Mouse (Mus musculus) retina, postnatal 7 days (tissue): ENCODE data around the gene 6030498E09Rik.

Source experiments
- DNase-seq: peaks from one replicate; pipeline ENCODE4 v3.0.0-alpha.2; 2012; ENCODE audit warnings: low read depth, low spot score

The 6030498E09Rik gene

DNA sequence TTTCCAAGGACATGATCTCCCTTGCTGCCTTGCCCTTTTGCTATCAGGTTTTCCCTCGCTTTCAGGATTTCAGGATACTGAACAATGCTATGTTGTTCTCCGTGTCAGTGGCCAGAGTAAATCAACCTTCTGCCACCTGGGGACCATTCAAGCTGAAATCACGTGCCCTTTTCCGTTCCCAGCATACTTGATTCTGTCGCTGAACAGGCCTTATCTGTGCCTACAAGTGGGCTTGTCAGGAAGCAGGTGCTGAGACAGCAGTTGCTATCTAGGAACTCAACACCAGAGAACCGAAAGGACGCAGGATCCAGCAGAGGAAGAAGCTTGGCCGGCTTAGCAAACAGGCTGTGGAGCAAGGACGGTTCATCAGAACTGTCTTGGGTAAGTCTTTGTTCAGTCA is at the start of gene 6030498E09Rik:
Gene 6030498E09Rik (plus strand): TSS at position 194 of the 400 bp plus-strand sequence.
- no peak for DNase-seq

DNA sequence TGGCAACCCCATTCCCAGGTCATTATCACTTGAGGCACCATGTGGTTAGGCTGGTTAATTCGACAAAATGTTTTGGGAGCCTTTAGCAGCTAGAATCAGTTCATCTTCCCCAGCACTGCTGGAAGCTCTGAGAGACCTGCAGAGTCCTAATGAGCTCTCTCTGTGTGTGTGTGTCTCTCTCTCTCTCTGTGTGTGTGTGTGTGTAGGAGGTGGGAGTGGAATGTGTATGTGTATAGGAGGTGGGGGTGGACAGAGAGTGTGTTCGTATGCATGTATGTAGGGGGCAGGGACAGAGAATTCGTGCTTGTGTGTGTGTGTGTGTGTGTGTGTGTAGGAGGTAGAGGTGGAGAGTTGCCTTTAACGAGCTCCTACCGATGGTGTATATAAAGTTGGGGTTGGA is 42.4 kb upstream of the 6030498E09Rik start:
- DNase-seq = no peak

DNA sequence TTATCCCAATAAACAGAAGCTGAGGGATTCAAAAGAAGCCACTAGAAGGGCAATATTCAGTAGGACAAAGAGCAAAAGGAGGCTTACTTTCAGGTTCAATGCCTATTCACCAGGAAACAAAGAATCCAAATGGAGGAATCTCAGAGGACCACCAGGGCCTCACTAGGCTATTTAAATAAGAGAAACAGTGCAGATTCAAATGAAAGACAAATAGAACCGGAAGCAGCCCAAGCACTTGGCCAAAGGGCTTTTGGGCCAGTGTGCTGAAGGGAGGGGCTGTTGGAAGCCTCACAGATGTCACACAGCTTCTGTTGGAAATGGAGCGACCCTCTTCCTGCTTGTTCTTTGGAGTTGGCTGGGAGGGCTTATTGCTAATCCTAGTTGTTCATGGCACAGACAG is 41.8 kb upstream of the 6030498E09Rik start:
- no peak for DNase-seq

GRCm38 (mm10) chrX:38733683-38734082 is 38.8 kb upstream of the 6030498E09Rik start:
- DNase-seq = no peak

GRCm38 (mm10) chrX:38734916-38735880 is 37.3 kb upstream of the 6030498E09Rik start:
- no peak for DNase-seq

GRCm38 (mm10) chrX:38771453-38771852 is 1.0 kb upstream of the 6030498E09Rik start:
- no peak for DNase-seq

DNA sequence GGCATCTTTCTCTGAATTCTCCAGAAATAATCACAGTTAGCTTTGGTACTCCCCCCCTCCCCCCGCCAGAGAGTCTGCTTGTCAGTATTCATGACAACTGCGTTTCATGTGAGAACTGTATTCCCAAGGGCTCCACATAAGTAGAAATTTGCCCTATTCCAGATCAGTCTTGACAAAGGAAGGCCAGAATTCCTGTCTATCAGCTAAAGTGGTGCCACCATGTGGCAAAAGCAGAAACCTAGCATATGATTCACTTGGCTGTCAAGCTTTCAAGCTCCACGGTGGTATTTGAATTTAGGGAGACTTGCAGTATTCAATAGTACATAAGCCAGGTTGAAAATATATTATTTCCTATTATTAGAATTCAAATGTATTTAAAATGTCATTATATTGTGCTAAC is 585 bp upstream of the 6030498E09Rik start:
- DNase-seq = no peak

- no peak for DNase-seq
These were observed 21.9 kb downstream of the 6030498E09Rik start for GRCm38 (mm10) chrX:38794373-38794772.

DNA sequence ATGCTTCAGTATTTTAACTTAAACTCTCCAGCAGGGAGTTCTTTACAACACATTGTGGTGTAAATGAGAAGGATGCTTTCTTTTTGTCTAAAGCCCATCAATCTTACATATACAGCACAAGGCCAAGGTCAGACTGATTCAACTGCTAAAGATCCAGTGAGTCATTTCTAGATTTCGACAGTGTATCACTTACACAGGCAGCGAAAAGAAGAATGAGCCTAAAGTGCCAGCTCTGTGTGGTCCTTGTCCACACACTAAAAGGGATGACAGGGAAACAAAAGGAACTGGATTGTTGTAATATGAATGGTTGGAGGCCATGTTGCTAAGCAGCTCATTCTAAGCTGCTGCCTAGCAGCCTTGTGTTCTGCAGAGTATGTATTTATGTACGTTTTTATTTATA is 41.5 kb downstream of the 6030498E09Rik start:
- no peak for DNase-seq

- DNase-seq = no peak
These were observed 44.4 kb downstream of the 6030498E09Rik start for GRCm38 (mm10) chrX:38816841-38817240.

GRCm38 (mm10) chrX:38958571-38958970 is 186.1 kb downstream of the 6030498E09Rik start:
- DNase-seq = no peak

GRCm38 (mm10) chrX:38996265-38996664 is 223.8 kb downstream of the 6030498E09Rik start:
- DNase-seq = no peak
